Mouse (Mus musculus) brain, embryonic 14.5 days (tissue): ENCODE data around the gene Tcf20.

Source experiments
- CTCF ChIP-seq: fragments of 200-500 bp; IDR thresholded peaks from 2 replicates; pipeline ENCODE4 v1.5.1; 2012; ENCODE audit warnings: inconsistent platforms, mild to moderate bottlenecking, moderate library complexity, borderline replicate concordance; ENCODE audit not compliant: insufficient read depth, insufficient read length; ENCODE audit errors: extremely low read depth
- POLR2A ChIP-seq: fragments of 200-500 bp; IDR thresholded peaks from 2 replicates; pipeline ENCODE4 v1.6.1; 2012; ENCODE audit warnings: mild to moderate bottlenecking, inconsistent platforms, borderline replicate concordance; ENCODE audit not compliant: poor library complexity, insufficient read depth, insufficient read length, severe bottlenecking; ENCODE audit errors: extremely low read depth

DNA sequence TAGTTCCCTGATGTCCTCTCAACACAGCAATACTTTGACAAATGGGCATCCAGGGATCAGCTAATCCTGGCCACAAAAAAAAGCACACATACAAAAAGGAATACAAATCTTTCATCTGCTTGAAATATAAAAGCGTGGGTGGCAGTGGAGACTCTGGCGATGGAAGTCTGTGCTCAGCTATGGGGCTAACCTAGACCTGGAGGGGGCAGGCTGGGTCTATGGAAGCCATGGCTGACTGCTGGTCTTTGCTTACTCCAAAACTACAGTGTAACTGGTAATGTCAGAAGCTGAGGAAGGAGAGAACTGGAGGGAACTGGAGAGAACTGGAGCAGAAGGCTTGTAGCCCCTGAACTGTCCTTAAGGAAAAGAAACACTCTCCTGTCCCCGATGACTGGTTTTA is 69.7 kb downstream of the Tcf20 start:
- no peak for TF ChIP-seq POLR2A
- peak; percentile 10; the same call in 1 of the 2 replicates for TF ChIP-seq CTCF
